Mouse (Mus musculus) lung, adult 2 months (tissue): Measurements from ENCODE around the gene Bace1.
"Not testable (repeated sequence)": the region's sequence is repeated elsewhere in the genome, so short reads cannot be mapped to it uniquely, and the experiment has no call there.

Source experiments
- CTCF ChIP-seq: fragments of 200-500 bp; IDR thresholded peaks from 2 replicates; pipeline ENCODE4 v1.5.1; 2011; ENCODE audit warnings: mild to moderate bottlenecking, low read length, control low read depth; ENCODE audit not compliant: insufficient read depth
- POLR2A ChIP-seq: fragments of 200-500 bp; IDR thresholded peaks from 2 replicates; pipeline ENCODE4 v1.6.1; 2011; ENCODE audit warnings: low read depth, mild to moderate bottlenecking, control low read depth, low read length, borderline replicate concordance; ENCODE audit errors: extremely low read depth

DNA sequence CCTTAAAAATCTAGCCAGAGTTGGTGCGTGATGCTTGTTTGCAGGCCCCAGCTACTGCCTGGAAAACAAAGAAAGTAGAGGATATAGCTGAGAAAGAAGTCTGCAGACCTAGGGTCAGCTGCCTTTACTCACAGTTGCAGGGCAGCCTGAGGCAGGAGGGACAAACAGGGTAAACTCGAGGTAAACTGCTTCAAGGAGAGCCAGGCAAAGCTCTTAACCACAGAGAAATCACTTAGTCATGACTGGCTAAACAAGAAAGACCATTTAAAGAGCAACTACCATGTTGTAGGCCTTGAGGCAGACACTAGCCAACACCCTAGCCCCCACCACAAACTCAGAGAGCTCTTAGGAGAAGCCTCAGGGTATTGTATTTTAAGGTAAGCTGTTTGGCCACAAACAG lies 7.8 kb downstream of the Bace1 start:
- TF ChIP-seq POLR2A, CTCF: not testable (repeated sequence)
